Mouse (Mus musculus) ES-E14 (cell line): ENCODE measurements around the gene Cpeb2.

Experiments used
- CHD2 ChIP-seq: IDR thresholded peaks from 2 replicates; pipeline ENCODE4 v1.6.1; 2014; ENCODE audit warnings: mild to moderate bottlenecking, low read depth, low read length, inconsistent platforms
- HCFC1 ChIP-seq: IDR thresholded peaks from 2 replicates; pipeline ENCODE4 v1.6.1; 2012; ENCODE audit warnings: low read length, inconsistent platforms, borderline replicate concordance; ENCODE audit not compliant: insufficient read depth
- ZC3H11A ChIP-seq: IDR thresholded peaks from 2 replicates; pipeline ENCODE4 v1.6.1; 2012; ENCODE audit warnings: low read depth, mild to moderate bottlenecking, inconsistent platforms, low read length, borderline replicate concordance
- ZNF384 ChIP-seq: IDR thresholded peaks from 2 replicates; pipeline ENCODE4 v1.6.1; 2012; ENCODE audit warnings: low read depth, low read length, inconsistent platforms

DNA sequence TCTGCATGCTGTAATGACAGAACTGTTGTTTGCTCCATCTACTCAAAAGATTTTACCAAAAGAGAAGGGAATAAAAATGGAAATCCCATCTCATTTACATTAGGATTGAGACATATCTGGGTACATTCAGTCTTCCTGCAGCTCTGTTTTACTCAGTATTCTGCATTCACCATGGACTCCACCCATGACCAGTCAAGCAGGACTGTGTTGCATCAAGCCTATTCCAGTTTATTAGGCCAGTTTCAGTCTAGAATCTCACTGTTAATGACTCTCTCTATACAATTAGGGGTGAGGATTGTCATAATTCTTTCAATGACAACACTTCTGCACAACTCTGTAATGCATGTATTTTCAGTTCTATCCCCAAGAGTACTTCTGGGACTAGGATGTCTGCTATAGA, 6.8 kb upstream of the Cpeb2 start:
- TF ChIP-seq HCFC1 (no peak), CHD2 (no peak), ZNF384 (no peak), ZC3H11A (no peak)
